Mouse (Mus musculus): Measurements from ENCODE around the gene Bri3bp.

GRCm38 (mm10) chr5:125491107-125491506, 49.7 kb downstream of the Bri3bp start:
- no peak for TF ChIP-seq POLR2A (IDR thresholded peaks at IDR 0.05; ENCODE audit: low read depth, low read length)
- no peak for TF ChIP-seq CTCF (IDR thresholded peaks at IDR 0.05; ENCODE audit: extremely low read depth, insufficient read depth, insufficient read length, insufficient replicate concordance)

Data from spleen, adult 2 months (tissue).